Mouse (Mus musculus): Measurements from ENCODE around the gene Cftr.

Gene Cftr

GRCm38 (mm10) chr6:18170311-18170922 is at the start of gene Cftr:
Gene Cftr (plus strand): TSS chr6:18170687.
- in situ Hi-C loops (cut with MboI, MseI), result no loop called here

DNA sequence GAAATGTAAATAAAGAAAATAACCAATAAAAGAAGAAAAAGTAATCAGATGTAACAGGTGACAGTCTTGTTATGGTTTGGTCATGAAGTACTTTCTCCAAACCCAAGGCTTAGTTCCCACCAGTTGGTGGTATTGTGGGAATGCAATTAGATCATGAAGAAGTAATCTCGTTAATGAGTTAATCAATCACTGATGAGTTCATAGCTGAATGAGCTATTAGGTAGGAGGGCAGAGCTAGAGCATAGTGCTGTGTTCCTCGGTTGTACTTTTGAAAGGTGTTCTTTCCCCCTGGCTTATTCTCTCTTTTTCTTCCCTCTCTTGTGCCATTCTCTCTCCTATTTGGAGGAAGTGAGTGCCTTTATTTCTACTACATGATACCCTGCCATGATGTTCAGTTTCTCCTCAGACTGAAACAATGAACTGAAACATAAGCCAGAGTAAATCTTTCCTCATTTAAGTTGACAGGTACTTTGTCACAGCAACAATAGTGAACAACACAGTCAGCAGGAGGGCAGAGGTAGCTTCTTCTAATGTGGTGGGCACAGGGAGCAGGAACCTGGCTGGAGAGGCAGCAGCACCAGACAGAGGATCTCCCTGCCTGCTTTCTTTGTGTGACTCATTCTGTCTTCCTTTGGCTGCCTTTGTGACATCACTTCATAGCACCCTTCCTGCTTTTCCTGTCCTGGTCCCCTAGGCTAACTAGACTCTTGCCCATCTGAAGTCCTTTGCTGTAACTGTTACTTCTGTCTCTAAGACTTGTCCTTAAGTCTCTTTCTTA is 43.1 kb upstream of the Cftr start:
- in situ Hi-C loops (cut with MboI, MseI), result no loop called here

- in situ Hi-C loops (cut with MboI, MseI), result no loop called here
Observed at GRCm38 (mm10) chr6:18128059-18128458, 42.4 kb upstream of the Cftr start.

DNA sequence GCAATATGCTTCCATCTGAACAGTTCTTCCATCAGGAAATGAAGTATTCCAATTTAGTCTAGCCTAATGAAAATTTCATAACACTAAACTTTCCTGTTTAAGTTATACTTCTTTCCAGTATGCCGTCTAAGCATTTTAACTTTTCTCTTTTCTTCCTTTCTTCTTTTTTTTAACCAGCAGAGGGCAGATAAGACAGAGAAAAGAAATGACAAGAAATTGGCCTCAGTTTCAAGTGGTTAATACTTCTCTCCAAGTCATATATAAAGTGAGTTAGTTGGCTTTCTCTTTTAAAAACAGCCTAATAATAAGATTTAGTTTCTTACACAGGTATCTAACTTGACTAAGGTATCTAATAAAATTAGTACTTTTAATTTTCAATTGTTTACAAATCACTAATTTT is 35.2 kb upstream of the Cftr start:
- in situ Hi-C loops (cut with MboI, MseI), result no loop called here

DNA sequence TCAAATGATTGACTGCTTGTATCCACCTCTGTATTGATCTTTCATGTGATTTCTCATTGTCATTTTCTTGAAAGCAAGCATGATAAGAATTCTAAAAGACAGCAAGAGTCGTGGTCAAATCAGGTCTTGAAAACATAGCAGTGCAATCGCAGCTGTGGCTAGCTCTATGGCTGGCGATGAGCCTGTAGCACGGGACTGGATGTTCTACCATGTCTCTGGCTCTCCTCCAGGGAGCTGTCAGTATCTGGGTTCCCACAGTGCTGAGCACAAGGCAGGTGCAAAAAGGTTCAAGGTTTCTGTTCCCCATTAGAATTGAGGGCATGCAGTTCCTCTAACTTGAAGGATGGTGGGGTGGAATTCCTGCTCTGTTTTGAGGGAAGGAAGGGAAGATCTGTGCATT is 17.5 kb upstream of the Cftr start:
- in situ Hi-C loops (cut with MboI, MseI), result no loop called here

DNA sequence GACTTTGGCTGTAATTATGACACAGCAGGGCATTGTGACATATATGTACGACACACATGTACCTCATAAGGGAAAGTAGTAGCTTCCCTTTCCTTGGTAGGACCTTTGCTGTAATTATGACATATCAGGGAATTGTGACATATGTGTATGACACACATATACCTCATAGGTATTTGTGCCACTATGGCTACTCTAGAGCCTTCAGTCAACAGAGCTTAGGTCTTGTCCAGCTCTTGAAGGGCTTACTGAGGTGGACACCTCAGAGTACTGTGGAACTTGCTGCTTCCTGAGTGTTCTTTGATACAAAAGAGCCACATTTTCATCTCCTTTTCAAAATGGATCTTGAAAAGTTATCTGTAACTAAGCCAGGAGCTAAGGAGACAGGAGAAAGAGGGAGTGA is 869 bp upstream of the Cftr start:
- in situ Hi-C loops (cut with MboI, MseI), result no loop called here

GRCm38 (mm10) chr6:18171614-18172013 is 1.1 kb downstream of the Cftr start:
- in situ Hi-C loops (cut with MboI, MseI), result no loop called here

DNA sequence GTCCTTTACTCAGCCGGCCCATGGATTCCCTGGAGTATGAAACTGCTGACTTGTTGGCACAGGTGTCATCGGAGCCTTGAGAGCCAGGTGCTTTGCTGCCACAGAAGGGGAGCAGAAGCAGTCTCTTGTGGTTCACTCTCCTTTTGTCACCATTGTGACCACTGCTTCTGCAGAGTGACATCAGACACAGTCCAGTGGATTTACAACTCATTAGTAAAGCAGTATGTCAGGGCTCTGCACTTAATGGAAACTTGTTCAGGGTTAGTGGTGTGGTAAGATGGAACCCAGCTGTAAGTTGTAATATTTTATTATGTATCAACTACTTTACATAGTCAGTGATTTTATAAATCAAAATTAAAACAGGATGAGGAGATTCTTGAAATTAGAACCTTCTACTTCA is 7.0 kb downstream of the Cftr start:
- in situ Hi-C loops (cut with MboI, MseI), result no loop called here

- in situ Hi-C loops (cut with MboI, MseI), result no loop called here
Observed at GRCm38 (mm10) chr6:18180665-18181064, 10.2 kb downstream of the Cftr start.

- in situ Hi-C loops (cut with MboI, MseI), result no loop called here
Observed at GRCm38 (mm10) chr6:18182903-18183302, 12.4 kb downstream of the Cftr start.

DNA sequence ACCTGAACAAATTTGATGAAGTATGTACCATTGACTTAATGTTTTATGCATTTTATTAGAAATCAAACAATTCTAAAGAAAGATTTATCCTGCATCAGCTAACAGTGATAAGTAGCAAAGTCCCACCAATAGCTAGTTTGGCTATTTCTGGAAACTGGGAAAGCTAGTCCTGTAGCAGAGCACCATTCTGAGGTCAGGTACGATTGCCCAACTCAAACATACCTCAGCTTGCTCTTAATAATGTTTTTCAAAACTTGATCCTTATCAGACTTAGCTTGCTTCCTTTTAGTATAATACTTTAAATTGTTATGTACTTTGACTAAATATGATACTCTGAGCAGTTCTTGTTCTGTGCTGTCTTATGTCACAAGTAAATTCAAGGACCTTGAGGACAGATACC is 50.2 kb downstream of the Cftr start:
- in situ Hi-C loops (cut with MboI, MseI), result loop anchor here (10.0 kb wide), 1 partner anchor 1404 kb away; no protein-coding TSS in a partner anchor

DNA sequence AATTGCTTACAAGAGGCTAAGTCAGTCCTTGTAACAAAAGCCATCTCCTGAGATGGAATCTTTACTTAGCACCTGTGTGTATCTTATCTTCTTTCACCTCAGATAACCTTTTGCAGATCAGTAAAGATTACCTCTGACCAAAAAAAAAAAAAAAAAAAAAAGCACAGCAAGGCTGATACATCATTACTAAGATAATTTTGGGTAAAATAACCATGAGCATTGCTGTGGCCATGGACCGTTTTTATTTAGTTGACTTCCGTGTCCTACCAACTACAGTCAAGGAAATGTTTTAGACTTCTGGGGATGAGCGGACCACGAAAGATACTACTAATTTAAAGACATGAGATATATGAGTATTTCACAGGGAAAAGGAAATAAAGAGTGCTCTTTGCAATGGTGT is 52.7 kb downstream of the Cftr start:
- in situ Hi-C loops (cut with MboI, MseI), result loop anchor here (10.0 kb wide), 1 partner anchor 1402 kb away; no protein-coding TSS in a partner anchor

DNA sequence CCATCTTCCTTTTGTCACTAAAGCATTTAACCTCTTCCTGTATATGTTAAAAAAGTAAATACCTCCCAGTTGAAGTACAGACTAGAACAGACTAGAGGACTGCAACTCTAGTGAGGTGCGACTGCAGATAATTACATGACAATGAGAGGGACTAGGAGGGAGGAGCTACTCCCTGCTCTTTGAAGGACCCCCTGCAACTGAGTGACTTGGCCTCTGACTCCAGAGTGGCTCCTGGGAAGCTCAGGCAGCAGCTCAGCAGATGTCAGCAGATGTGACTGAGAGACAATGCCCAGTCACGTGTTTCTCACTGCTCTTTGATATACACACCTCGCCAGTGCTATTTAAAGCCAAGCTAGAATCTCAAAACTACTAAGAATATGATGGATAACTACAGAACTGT is 54.7 kb downstream of the Cftr start:
- in situ Hi-C loops (cut with MboI, MseI), result loop anchor here (10.0 kb wide), 1 partner anchor 1400 kb away; no protein-coding TSS in a partner anchor

DNA sequence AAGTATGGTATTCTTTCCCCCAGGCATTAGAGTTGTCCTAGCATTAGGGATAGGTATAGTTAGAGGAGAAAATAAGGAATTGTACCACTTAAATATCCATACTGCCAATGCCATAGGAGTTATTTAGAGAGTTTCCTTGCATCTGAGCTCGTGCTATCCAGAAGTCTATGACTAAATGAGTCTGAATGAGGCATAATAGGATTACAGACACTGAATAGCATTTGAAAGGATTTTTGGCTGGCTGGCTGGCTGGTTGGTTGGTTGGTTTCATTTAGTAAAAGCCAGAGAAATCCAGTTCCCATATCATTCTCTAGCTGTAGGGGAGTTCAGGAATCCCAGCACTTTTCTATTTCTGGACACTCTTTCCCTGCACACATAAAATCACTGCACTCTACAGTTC is 76.0 kb downstream of the Cftr start:
- in situ Hi-C loops (cut with MboI, MseI), result no loop called here

GRCm38 (mm10) chr6:18247891-18248463 is 77.5 kb downstream of the Cftr start:
- in situ Hi-C loops (cut with MboI, MseI), result no loop called here

DNA sequence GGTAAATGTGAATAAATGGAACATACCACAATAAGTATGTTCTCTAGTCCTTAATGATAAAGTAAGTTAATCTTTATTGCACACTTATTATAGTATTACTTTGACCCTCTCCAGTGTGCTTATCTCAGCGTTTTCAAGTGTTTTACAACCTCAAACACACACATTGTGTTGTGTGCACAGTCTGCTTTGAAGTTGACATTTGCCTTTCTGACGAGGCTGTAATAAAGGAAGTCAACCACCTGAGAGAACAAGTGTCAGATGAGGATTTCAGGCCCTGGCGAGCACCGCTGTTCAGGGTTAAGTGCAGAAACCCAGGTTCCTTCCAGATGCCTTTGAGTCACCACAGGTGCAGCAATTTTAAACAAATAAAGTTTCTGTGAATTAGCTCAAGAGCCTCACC is 78.0 kb downstream of the Cftr start:
- in situ Hi-C loops (cut with MboI, MseI), result no loop called here

DNA sequence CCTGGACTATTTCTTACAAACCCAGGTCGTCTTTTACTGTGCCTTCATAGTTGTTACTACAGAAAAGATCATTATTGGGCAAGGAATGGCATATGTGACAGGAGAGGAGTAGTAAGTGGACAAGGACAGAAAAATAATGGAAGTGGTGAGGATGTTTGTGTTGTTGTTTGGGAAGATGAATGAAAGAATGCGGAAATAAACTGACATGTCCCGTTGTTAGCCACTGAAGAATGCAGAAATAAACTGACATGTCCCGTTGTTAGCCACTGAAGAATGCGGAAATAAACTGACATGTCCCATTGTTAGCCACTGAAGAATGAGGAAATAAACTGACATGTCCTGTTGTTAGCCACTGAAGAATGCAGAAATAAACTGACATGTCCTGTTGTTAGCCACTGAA is 84.1 kb downstream of the Cftr start:
- in situ Hi-C loops (cut with MboI, MseI), result no loop called here

- in situ Hi-C loops (cut with MboI, MseI), result no loop called here
Observed at GRCm38 (mm10) chr6:18270983-18271382, 100.5 kb downstream of the Cftr start.

GRCm38 (mm10) chr6:18300781-18301180 is 130.3 kb downstream of the Cftr start:
- in situ Hi-C loops (cut with MboI, MseI), result no loop called here

- in situ Hi-C loops (cut with MboI, MseI), result no loop called here
Observed at GRCm38 (mm10) chr6:18302105-18302504, 131.6 kb downstream of the Cftr start.

DNA sequence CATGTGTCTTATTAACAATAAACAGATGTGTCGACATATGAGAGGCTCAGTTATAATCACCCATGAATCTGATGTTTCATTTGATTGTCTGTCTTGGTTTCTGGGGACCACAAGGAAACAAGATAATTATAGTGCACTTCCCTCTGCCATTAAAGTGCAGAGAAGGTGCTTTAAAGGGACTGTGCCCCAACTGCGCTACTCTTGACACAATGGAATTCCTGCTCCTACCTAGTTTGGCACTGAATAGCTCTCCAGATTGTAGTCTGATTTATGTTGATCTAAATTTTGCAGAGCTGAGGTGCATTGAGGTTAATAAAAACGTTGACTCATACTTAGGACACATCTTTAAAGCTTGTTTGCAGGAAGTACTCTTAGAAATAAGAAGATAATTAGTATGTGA is 132.7 kb downstream of the Cftr start:
- in situ Hi-C loops (cut with MboI, MseI), result no loop called here

- in situ Hi-C loops (cut with MboI, MseI), result no loop called here
Observed at GRCm38 (mm10) chr6:18305130-18305529, 134.6 kb downstream of the Cftr start.

DNA sequence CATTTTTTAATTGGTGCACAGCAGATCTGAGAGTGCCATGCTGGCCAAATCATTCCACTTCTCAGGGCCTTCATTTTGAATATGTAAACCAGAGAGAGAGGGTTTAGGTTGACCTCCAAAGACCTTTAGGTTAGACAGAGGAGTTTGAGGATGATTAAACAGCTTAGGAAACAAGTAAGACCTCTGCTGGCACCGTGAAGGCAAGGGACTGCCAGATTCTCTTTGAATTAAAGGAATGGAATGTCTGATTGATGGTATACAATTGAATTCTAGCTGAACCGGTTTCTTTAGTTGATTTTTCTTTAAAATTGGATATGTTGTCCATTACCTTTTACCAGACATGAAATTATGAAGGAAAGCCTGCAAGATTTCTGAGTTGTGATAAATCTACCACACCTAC is 140.5 kb downstream of the Cftr start:
- in situ Hi-C loops (cut with MboI, MseI), result no loop called here
